Mouse (Mus musculus): ENCODE measurements around the gene Pink1. TPM values are rescaled to one million over a fixed set of nuclear protein-coding genes. Genes with fewer than 3 reads are reported as not detected.
"Not testable (repeated sequence)": the region's sequence is repeated elsewhere in the genome, so short reads cannot be mapped to it uniquely, and the experiment has no call there.

Gene Pink1
- total RNA-seq, 2 experiments from 2014 or later = 629 to 755 TPM

- DNase-seq = no peak
- intact Hi-C loops (cut with DNase I) = no loop called here
Observed at GRCm38 (mm10) chr4:138343341-138343837, 17.3 kb upstream of the Pink1 start.

- intact Hi-C loops (cut with DNase I) = no loop called here
- no peak for DNase-seq
Observed at GRCm38 (mm10) chr4:138342778-138343177, 16.7 kb upstream of the Pink1 start.

GRCm38 (mm10) chr4:138342048-138342447, 15.9 kb upstream of the Pink1 start:
- intact Hi-C loops (cut with DNase I) = no loop called here

GRCm38 (mm10) chr4:138341393-138341792, 15.3 kb upstream of the Pink1 start:
- no peak for DNase-seq
- intact Hi-C loops (cut with DNase I) = no loop called here

More at GRCm38 (mm10) chr4:138342048-138342447, 15.9 kb upstream of the Pink1 start:
- DNase-seq = no peak

- DNase-seq = peak in 1 of 2 experiments; percentile 53
- intact Hi-C loops (cut with DNase I) = no loop called here
Observed at GRCm38 (mm10) chr4:138339963-138340362, 13.9 kb upstream of the Pink1 start.

GRCm38 (mm10) chr4:138337341-138337740, 11.2 kb upstream of the Pink1 start:
- DNase-seq = no peak
- intact Hi-C loops (cut with DNase I) = no loop called here

- no peak for DNase-seq
- intact Hi-C loops (cut with DNase I) = no loop called here
Observed at GRCm38 (mm10) chr4:138336876-138337275, 10.8 kb upstream of the Pink1 start.

- intact Hi-C loops (cut with DNase I) = no loop called here
- no peak for DNase-seq
Observed at GRCm38 (mm10) chr4:138335648-138336047, 9.5 kb upstream of the Pink1 start.

- no peak for DNase-seq
- intact Hi-C loops (cut with DNase I) = no loop called here
Observed at GRCm38 (mm10) chr4:138335036-138335435, 8.9 kb upstream of the Pink1 start.

- intact Hi-C loops (cut with DNase I) = no loop called here
- no peak for DNase-seq
Observed at GRCm38 (mm10) chr4:138333135-138333534, 7.0 kb upstream of the Pink1 start.

- intact Hi-C loops (cut with DNase I) = no loop called here
- DNase-seq = no peak
Observed at GRCm38 (mm10) chr4:138331647-138332046, 5.5 kb upstream of the Pink1 start.

GRCm38 (mm10) chr4:138330264-138330671, 4.2 kb upstream of the Pink1 start:
- DNase-seq = no peak
- intact Hi-C loops (cut with DNase I) = no loop called here

- no peak for DNase-seq
- intact Hi-C loops (cut with DNase I) = no loop called here
Observed at GRCm38 (mm10) chr4:138327891-138328470, 1.9 kb upstream of the Pink1 start.

GRCm38 (mm10) chr4:138327155-138327554, 1.0 kb upstream of the Pink1 start:
- intact Hi-C loops (cut with DNase I) = not testable (repeated sequence)

GRCm38 (mm10) chr4:138325466-138326076, 536 bp downstream of the Pink1 start:
- DNase-seq = peak; percentile 98
- intact Hi-C loops (cut with DNase I) = loop anchor here (1.0 kb wide), 1 partner anchor 54 kb away; no protein-coding TSS in a partner anchor

More at GRCm38 (mm10) chr4:138327155-138327554, 1.0 kb upstream of the Pink1 start:
- DNase-seq = not testable (repeated sequence)

- DNase-seq = no peak
- intact Hi-C loops (cut with DNase I) = no loop called here
Observed at GRCm38 (mm10) chr4:138324451-138324850, 1.7 kb downstream of the Pink1 start.

- DNase-seq = peak in 1 of 2 experiments; percentile 39
- intact Hi-C loops (cut with DNase I) = no loop called here
Observed at GRCm38 (mm10) chr4:138323753-138324152, 2.4 kb downstream of the Pink1 start.

GRCm38 (mm10) chr4:138322692-138323091, 3.4 kb downstream of the Pink1 start:
- no peak for DNase-seq
- intact Hi-C loops (cut with DNase I) = no loop called here

- intact Hi-C loops (cut with DNase I) = no loop called here
- no peak for DNase-seq
Observed at GRCm38 (mm10) chr4:138321488-138321887, 4.6 kb downstream of the Pink1 start.

GRCm38 (mm10) chr4:138320711-138321110, 5.4 kb downstream of the Pink1 start:
- intact Hi-C loops (cut with DNase I) = no loop called here
- DNase-seq = no peak

GRCm38 (mm10) chr4:138319508-138319907, 6.6 kb downstream of the Pink1 start:
- DNase-seq = peak; percentile 88 to 91
- intact Hi-C loops (cut with DNase I) = loop anchor here (1.0 to 10.0 kb wide), 3 partner anchors 59 to 355 kb away; no protein-coding TSS in a partner anchor

Data from heart, postnatal 36 days (tissue).